Mouse (Mus musculus) retina, embryonic 14.5 days (tissue): ENCODE measurements around the gene Hist1h2bg.
"Not testable (repeated sequence)": the region's sequence is repeated elsewhere in the genome, so short reads cannot be mapped to it uniquely, and the experiment has no call there.

Experiments
- DNase-seq: peaks from one replicate; pipeline ENCODE4 v3.0.0-alpha.2; 2015; ENCODE audit warnings: low spot score

Hist1h2bg gene

DNA sequence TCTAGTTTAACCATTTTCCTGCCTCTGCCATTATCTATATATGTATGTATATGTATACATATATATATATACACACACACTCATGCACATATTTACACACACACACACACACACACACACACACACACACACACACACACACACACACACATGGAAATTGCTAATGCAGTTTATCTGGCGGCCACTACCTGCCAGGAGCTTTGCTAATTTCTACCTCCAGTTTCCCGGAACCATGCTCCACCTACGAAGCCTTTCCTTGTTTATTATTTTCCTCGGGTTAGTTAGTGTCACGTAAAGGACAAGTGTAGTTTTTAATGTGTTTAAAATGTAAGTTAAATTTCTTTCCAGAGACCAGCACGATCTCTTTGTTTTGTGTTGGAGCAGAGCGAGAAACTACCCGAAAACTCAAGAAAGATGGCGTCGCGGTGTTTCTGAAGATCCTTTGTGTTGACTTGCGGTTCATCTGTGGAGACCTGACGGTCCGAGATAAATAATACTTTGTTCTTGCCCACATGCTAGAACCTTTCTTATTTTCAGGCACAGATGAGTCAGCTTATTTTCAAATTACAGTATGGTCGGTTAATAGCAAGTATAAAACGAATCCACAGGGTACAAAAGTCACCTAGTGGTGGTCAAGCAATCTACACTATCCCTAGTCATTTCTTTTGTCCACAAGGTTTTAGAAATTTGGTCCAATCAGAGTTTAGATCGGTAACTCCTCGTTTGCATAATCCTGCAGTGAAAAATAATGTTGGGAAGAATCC, 8.3 kb upstream of the Hist1h2bg start:
- DNase-seq, result peak; percentile 84

- no peak for DNase-seq
These were observed 6.7 kb upstream of the Hist1h2bg start for GRCm38 (mm10) chr13:23564482-23564881.

GRCm38 (mm10) chr13:23570261-23571021, 755 bp upstream of the Hist1h2bg start:
- DNase-seq, result peak; percentile 42

GRCm38 (mm10) chr13:23571504-23572217, 465 bp downstream of the Hist1h2bg start:
- DNase-seq, result peak; percentile 60

- peak; percentile 24 for DNase-seq
These were observed 1.2 kb downstream of the Hist1h2bg start for GRCm38 (mm10) chr13:23572218-23573033.

DNA sequence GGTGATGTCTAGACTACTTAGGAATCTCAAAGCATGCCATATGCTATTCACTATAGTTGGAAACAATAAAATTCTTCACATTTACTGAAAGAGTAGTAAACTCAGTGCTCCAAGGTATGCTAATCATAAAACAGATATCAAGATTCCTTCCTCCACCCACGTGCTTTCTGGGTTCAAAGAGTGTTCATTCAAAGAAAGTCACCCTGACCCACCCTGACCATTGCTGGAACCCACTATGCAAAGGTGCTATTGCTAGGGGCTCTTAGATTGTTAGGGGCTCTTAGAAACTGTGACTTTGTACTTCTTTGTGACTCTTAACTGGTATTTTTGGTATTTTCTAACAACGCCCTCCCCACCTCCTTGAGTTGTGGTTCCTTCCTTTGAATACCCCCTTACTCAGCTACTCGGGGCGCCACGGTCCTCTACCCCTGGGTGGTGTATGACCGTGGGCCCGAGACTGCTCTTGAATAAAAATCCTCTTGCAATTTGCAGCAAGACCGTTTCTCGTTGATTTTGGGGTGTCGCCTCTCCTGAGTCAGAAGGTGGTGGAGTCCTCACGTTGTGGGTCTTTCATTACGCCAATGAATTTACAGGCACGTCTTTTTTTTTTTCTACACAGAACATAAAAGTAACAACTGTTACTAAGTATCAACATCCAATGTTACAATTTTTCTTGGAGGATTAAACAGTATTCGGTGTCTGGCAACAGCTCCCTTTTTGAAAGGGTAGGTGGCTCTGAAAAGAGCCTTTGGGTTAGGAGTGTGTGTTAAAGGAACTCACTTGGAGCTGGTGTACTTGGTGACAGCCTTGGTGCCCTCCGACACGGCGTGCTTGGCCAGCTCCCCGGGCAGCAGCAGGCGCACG, 2.1 kb downstream of the Hist1h2bg start:
- peak; percentile 22 for DNase-seq

- DNase-seq, result peak; percentile 98
These were observed 2.8 kb downstream of the Hist1h2bg start, which contains the start of the genes Hist1h2bf and Hist1h2ad for GRCm38 (mm10) chr13:23573898-23574524. Hist1h2bf (minus strand) TSS chr13:23574196. Hist1h2ad (plus strand) TSS chr13:23574381.

DNA sequence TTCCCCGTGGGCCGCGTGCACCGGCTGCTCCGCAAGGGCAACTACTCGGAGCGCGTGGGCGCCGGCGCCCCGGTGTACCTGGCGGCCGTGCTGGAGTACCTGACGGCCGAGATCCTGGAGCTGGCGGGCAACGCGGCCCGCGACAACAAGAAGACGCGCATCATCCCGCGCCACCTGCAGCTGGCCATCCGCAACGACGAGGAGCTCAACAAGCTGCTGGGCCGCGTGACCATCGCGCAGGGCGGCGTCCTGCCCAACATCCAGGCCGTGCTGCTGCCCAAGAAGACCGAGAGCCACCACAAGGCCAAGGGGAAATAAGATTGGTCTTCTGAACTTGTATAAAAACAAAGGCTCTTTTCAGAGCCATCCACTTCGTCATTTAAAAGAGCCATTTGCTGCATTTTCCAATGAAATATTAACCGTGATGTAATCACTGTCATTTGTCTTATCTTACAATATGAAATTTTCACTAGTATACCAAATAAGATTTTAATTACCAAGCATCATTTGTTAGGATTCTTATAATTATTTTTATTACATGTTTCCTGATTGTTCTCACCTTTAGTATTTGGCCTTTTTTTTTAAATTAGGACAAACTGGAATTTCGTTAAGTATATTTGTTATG, 3.5 kb downstream of the Hist1h2bg start:
- DNase-seq, result peak; percentile 64

GRCm38 (mm10) chr13:23575271-23575851, 4.2 kb downstream of the Hist1h2bg start, which contains the start of gene Hist1h3d:
Hist1h3d (plus strand) TSS chr13:23575763.
- peak; percentile 90 for DNase-seq

DNA sequence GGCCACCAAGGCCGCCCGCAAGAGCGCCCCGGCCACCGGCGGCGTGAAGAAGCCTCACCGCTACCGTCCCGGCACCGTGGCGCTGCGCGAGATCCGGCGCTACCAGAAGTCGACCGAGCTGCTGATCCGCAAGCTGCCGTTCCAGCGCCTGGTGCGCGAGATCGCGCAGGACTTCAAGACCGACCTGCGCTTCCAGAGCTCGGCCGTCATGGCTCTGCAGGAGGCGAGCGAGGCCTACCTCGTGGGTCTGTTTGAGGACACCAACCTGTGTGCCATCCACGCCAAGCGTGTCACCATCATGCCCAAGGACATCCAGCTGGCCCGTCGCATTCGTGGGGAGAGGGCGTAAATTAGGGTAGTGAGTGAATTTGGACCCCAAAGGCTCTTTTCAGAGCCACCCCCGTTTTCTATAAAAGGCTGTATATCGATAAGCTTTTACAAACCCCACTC, 4.7 kb downstream of the Hist1h2bg start:
- not testable (repeated sequence) for DNase-seq

DNA sequence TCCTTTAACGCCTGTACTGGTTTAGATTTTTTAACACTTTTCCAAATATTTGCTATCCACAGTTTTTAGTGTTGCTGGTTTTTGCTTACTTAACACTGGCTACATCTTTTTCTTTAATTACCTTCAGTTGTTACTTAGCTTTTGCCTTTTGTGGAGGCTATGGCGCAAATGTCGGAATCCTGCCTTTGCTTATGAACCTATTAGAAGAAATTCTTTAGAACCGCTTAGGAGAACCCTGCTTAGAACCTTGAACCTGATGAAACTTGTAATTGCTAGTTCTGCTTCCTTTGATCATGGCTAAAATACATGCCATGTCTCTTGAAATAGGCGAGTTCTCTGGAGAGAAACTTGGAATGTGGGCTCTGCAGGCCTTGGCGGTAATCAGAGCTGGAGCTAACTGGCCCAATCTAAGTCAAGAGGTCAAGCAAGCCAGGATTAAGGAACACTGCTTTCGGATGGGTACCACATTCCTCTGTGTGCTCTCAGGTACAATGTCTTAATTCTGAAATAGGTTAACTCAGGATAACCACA, 5.2 kb downstream of the Hist1h2bg start:
- peak; percentile 35 for DNase-seq

GRCm38 (mm10) chr13:23576906-23577639, 5.9 kb downstream of the Hist1h2bg start:
- peak; percentile 9 for DNase-seq

GRCm38 (mm10) chr13:23577835-23578234, 6.6 kb downstream of the Hist1h2bg start:
- peak; percentile 1 for DNase-seq

DNA sequence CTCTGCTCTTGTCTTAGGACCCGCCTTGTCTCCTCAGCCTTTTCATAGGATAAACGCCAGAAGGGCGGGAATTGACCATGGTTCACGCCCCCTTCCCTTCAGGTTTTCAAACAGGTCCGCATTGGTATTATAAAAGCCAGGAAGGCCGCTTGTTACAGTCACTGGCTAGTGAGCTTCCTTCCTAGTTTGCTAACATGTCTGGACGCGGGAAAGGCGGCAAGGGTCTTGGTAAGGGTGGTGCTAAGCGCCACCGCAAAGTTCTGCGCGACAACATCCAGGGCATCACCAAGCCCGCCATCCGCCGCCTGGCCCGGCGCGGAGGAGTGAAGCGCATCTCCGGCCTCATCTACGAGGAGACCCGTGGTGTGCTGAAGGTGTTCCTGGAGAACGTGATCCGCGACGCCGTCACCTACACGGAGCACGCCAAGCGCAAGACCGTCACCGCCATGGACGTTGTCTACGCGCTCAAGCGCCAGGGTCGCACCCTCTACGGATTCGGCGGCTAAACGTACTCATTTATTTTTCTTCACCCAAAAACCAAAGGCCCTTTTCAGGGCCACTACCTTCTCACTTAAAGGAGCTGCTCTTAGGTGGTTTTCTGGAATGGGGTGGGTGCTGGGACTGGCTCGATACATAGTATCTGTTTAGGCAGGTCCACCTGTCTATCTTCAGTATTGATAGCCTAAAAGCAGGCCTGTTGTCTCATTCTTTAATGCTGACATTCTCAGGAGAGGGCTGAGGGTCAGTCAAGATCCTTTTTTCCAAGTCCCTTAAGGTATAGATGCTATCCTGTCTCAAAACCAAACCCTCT, 10.4 kb downstream of the Hist1h2bg start, which contains the start of gene Hist1h4d:
Gene Hist1h4d (plus strand): TSS at position 191 of the 811 bp plus-strand sequence.
- peak; percentile 98 for DNase-seq

DNA sequence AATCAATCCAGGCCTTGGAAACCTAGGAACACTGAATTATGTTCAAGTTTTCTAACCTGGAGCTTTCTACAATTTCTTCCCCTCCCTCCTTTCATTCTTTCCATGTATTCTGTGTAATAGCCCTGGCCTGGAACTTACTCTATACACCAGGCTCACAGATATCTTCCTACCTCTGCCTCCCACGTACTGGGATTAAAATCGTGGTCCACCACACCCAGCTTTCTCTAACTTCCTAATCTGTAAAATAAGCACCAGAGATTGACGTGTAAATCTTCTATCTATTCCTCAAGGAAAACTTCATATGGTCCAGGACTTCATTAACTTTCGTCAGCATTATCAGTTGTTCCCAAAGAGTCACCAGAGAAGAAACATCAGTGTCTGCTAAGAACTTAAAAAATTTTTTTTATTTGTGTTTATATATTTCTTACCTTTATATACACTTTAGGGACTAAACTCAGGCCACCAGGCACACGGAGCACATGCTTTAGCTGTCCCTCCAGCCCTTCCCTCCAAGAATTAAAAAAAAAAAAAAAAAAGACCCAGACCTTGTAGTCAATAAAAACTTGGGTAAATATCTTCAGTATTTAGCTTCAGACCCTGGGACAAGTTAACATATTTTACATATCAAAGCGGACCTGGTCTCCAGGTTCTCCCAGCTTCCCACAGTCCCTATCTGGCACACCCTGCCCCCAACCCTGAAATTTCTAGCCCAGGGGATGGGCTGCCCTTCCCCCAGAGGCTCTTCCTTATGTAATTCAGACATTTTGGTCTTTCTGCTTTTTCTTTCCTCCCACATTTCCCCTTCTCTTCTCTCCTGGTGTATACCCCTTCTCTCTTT, 11.2 kb downstream of the Hist1h2bg start:
- no peak for DNase-seq
